Mouse (Mus musculus) embryonic stem cell, embryonic (primary cell): ENCODE data around the gene Zbtb20.

Source experiments
- CTCF ChIA-PET, 4 experiments: fragments of 300-600 bp in 2 of 4; fragments of 350-600 bp in 2 of 4; sonication (Branson Sonifier 250); formaldehyde crosslinking; loops; one replicate each; lab custom pipeline; 2022; ENCODE audit warnings: inconsistent platforms in 2 of 4; lab: Charles Lee
- POLR2A ChIA-PET, 4 experiments: fragments of 300-600 bp in 2 of 4; fragments of 350-600 bp in 2 of 4; sonication (Branson Sonifier 250); formaldehyde crosslinking; loops; one replicate each; lab custom pipeline; 2022; ENCODE audit warnings: antibody characterized with exemption in 4 of 4, inconsistent platforms in 1 of 4; lab: Charles Lee

The Zbtb20 gene

GRCm38 (mm10) chr16:43690912-43691311, 815.2 kb downstream of the Zbtb20 start:
- ChIA-PET POLR2A (interaction anchor here in 1 of 4 experiments (0.6 kb wide), 1 partner anchor 133 kb away, joined by 7 read pairs; no protein-coding TSS in a partner anchor), CTCF (interaction anchor here in 1 of 4 experiments (0.5 kb wide), 1 partner anchor 19 kb away, joined by 3 read pairs; no protein-coding TSS in a partner anchor)

- ChIA-PET CTCF (no interaction called here), POLR2A (interaction anchor here in 1 of 4 experiments (0.6 kb wide), 1 partner anchor 134 kb away, joined by 7 read pairs; no protein-coding TSS in a partner anchor)
Observed at GRCm38 (mm10) chr16:43691741-43692140, 816.1 kb downstream of the Zbtb20 start.
